Mouse (Mus musculus) layer of hippocampus, adult 18-20 months (tissue): ENCODE measurements around the gene Clec16a. TPM values are rescaled to one million over a fixed set of nuclear protein-coding genes. Genes with fewer than 3 reads are reported as not detected.

Experiments
- DNase-seq, 2 experiments: peaks; one replicate each; pipeline ENCODE4 v3.0.0; 2022; ENCODE audit warnings: low spot score in 2 of 2
- total RNA-seq, 2 experiments: library from RNA; stranded (reverse); gene quantifications; 2 replicates each; pipeline ENCODE4 v1.2.3; 2021

The Clec16a gene
- total RNA-seq, 2 experiments from 2014 or later, result 93.0 to 95.7 TPM

DNA sequence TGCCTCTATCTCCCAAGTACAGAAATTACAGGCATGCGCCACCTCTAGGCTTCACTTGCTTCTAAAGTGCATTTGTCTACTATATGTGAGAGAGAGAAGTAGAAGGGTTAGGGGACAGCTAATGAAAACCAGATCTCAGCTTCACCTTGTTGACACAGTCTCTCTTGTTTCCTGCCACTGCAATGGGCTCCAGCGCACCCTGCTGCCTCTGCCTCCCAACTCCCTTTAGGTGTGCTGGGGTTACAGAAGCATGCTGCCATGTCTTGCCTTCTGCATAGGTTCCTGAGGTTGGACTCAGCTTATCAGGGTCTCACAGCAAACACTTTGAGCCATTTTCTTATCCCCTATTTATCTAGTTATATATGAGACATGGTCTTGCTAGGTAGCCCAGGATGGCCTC is 129.8 kb downstream of the Clec16a start:
- no peak for DNase-seq

GRCm38 (mm10) chr16:10675612-10676011 is 130.5 kb downstream of the Clec16a start:
- no peak for DNase-seq

GRCm38 (mm10) chr16:10676461-10677066 is 131.4 kb downstream of the Clec16a start:
- no peak for DNase-seq

DNA sequence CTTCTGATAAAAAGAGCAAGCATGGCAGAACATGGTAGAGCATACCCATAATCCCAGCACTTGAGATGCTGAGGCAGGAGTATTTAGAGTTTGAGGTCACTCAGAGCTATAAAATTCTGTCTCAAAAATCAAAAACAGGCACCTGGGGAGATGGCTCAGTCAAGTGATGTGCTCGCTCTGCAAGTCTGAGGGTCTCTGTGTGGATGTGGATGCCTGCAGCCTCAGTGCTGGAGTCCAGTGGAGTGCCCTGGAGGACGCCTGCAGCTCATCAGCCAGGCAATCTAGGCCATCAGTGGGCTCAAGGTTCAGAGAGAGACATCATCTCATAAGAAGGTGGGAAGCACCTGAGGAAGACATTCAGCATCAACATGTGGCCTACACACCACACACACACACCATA is 137.4 kb downstream of the Clec16a start:
- no peak for DNase-seq

DNA sequence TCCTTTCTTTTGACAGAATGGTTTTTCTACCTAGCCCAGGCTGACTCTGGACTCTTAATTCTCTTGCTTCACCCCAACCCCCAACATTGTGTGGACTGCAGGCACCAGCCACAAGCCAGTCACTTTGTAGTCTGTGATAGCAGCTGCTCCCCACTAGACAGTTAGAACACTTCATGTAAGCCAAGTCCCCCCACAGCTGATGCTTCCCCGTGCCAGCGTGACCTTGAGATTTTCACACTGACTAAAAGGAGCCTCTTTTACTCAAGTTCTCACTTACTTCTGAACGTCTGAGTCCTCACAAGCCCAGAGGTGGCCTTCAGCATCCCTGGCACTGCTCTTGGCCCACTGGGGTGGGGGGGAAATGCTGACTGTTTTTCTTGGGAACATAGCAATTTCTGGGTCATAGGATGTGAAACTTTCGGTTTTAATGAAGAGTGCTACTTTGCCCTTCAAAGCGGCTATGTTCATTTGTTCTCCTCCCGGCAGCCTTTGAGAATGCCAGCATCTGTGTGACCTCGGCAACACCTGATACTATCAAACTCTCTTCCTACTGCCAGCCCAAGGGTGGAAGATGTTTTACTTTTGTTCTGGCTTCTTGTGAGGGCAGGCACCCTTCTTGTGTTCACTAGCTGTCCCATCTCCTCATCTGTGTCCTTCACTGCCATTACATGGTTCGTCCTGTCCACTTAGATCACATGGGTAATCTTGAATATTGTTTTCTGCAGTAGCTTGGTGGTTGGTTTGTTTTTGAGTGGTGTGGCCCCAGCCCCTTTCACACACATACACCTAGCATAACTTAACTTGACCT is 138.3 kb downstream of the Clec16a start:
- DNase-seq, result no peak

DNA sequence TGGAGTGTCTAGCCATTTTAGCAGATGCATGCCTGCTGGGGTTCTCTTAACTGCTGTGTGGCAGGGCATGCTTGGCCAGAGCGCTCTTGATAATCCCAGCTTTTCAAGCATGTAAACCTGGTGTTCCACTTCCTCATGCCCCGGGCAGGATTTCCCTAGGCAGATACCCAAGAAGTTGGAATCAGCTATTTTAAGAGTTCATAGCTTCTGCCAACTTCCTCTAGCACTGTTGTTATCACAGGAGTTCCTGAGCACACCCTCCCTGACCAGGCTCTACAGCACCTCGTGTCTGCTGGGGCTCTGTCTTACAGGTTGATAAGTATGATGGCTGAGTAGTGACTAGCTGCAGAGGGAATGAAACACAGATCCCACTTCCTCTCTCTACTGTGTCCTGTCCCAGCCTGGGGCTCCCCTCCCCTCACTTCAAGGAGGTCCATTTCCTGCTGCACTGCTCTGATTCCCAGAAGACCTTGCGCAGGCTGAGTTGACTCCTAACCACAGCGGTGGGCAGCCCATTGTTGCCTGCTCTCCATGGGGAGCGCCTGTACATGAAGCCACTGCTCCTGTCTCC is 144.7 kb downstream of the Clec16a start:
- DNase-seq, result no peak

DNA sequence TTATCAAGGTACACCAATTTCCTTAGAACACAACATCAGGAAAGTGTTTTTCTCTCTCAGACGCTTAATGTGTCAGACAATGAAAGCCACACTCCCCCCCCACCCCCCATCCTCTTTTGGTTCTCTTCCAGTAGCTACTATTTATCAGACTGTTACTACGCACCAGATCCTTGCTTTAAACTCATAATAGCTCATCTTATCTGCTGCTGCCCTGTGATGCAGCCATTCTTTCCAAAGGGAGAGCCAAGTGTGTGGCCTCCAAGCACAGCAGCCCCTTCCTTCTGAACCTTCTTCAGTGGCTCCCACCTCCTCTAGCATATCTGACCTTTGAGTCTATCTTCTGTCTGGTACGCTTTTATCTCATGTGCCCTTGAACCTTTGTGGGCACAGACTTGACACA is 145.3 kb downstream of the Clec16a start:
- DNase-seq, result no peak

DNA sequence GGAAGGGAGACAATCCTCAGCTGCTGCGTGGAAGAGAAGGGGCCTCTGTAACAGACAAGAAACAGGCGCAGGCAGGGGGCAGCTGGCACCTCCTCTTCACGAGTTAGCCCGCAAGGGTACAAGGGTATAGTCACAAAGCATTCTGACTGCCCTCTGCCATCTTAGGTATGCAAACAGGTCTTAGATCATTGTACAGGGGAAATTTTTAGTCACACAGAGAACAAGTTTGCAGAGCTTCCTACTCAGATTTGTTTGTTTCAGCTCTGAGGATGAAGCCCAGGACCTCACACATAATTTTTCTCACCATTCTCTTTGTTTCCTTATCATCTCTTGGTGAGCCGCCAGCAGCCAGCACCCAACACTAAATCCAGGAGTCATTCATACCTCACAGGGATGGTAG is 146.6 kb downstream of the Clec16a start:
- no peak for DNase-seq

DNA sequence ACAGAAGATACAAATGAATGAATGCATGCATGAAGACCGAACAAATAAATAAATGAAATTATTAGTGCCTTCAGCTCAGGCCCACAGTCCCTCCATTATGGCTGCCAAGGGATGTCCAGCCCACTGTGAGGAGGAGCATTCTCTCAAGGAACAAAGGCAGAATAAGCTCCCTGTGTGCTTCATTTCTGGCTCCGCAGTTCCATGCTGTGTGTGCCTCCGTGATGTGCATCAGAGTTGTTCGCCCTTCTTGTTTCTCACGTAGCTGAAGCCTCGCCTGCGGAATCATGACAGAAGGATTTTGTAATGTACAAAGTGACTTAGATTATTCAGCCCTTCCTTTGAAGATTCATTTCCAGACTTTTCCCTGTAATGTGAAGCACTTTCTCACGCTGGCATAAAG is 147.7 kb downstream of the Clec16a start:
- DNase-seq, result no peak

DNA sequence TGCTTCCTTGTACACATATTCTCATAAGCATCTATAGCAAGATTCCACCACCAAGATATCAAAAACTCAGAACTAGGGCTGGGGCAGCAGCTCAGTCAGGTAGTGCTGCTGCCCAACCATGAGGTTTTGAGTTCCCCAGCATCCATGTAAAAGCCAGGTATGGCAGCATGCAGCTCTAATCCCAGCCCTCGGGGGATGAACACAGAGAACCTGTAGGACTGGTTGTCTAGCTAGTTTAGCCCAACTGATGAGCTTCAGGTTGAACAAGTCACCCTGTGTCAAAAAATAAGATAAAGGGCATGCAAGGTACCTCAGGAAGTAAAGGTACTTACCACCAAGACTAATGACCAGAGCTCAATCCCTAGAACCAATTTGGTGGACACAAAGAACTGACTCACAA is 148.3 kb downstream of the Clec16a start:
- DNase-seq, result no peak

DNA sequence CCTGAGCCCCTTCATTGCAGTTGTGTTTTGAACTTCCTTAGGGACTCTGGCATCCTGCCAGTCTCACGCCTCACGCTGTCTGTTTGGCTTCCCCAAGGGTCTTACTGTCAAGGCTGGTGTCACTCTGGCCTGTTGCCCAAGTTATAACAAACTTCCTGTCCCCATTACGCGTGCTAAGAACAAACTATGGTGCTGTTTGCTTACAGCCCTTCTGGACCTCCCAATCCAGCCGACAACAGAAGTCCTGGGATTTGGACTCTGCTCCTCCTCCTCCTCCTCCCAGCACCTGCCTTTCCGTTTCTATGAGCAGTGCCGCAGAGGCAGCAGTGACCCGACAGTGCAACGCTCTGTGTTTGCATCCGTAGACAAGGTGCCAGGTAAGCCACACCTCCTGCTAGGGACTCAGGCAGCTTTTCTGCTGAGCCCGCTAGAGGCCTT is 149.3 kb downstream of the Clec16a start:
- DNase-seq, result no peak

DNA sequence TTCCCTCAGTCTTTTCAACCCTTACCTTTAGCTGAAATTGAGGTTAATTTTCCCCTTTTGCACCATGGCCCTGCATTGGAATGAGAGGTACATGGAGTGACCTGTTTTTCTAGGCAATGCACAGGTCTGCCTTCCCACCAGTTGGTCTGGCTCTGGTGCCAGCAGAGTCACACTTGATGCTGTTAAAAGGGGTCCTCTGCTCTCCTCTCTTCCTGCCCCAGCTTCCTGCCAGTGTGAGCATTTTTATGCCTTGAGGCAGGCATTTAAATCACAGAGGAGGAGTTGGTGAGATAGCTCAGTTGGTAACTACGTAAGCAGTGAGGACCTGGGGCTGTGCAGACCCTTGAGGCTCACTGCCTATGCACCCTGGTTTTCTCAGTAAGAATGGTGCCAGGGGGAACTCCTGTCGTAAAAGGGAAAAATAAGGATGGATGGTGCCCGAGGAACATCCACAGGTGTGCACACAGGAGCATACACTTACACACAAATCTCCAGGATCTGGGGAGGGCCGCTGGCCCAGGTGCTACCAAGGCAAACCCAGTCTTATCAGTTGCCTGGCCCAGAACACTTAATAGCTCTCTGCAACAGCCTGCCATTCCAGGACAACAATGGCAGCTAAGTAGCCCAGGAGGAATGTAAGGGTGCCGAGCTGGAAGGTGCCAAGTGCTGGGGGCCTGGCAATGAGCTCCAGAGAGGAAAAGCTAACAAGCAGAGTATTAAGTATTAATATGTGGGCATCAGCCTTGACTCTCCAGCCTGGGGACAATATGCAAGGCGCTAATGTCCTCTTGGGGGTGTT is 152.9 kb downstream of the Clec16a start:
- no peak for DNase-seq

GRCm38 (mm10) chr16:10699316-10699715 is 154.2 kb downstream of the Clec16a start:
- DNase-seq, result no peak

GRCm38 (mm10) chr16:10700160-10700559 is 155.0 kb downstream of the Clec16a start:
- no peak for DNase-seq

GRCm38 (mm10) chr16:10702399-10702798 is 157.3 kb downstream of the Clec16a start:
- DNase-seq, result no peak

GRCm38 (mm10) chr16:10703932-10704331 is 158.8 kb downstream of the Clec16a start:
- DNase-seq, result no peak

- DNase-seq, result no peak
Measured at GRCm38 (mm10) chr16:10705396-10705795, 160.3 kb downstream of the Clec16a start.

- DNase-seq, result no peak
Measured at GRCm38 (mm10) chr16:10711524-10711923, 166.4 kb downstream of the Clec16a start.

DNA sequence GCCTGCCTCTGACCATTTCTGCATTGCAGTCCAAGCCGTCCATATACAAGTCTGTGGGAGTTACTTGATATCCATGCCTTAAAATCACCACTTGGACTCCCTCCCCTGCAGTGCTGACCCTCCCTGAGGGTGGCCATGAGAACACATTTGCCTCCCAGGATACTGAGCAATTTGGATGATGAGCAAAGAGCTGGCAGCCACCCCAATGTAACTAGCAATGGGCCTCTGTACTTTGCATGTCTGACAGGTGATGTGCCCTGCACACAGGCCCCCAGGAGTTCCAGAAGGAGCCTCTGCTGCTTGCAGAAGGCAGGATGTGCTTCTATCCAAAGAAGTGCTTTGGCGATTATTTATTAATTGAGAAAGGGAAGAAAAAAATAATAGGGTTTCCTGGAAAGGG is 167.9 kb downstream of the Clec16a start:
- no peak for DNase-seq

GRCm38 (mm10) chr16:10713441-10714239 is 168.5 kb downstream of the Clec16a start:
- DNase-seq, result no peak

DNA sequence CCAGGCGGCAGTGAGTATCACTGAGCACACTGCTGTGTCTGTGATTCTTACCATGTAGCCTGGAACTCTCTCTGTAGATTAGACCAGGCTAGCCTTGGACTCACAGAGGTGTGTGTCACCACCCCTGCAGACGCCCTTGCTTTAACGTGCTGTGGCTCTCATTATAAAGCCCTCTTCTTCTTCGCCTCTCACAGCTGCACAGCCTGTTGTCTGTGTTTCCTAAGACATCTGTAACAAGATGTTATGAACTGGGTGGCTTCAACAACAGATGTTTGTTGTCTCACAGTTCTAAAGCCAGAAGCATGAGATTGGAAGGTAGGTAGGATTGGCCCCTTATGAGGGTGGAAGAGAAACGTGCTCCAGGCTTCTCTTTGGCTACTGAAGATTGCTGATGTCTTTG is 170.1 kb downstream of the Clec16a start:
- no peak for DNase-seq
